Mouse (Mus musculus): ENCODE data around the gene Naaladl2.
"Not testable (repeated sequence)": the region's sequence is repeated elsewhere in the genome, so short reads cannot be mapped to it uniquely, and the experiment has no call there.

Gene Naaladl2

DNA sequence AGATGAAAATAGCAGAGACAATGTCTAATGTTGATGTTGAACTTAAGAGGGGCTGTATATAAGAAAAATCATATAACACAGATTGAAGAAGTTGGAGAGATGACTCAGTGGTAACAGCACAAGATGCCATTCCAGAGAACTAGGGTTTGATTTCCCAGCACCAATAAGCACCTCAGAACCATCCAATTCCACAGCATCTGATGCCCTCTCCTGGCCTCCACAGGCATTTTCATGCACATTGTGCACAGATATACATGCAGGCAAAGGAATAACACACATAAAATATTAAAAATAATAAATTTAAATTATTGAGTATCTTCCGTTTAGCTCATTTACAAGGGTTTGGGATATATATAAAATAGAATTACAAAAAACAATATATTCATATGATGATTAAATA lies 926.6 kb downstream of the Naaladl2 start:
- no peak for DNase-seq

GRCm38 (mm10) chr3:24166531-24166930 lies 977.5 kb downstream of the Naaladl2 start:
- DNase-seq: no peak

GRCm38 (mm10) chr3:24163992-24164391 lies 980.1 kb downstream of the Naaladl2 start:
- DNase-seq: no peak

GRCm38 (mm10) chr3:24151086-24151815 lies 992.8 kb downstream of the Naaladl2 start:
- DNase-seq: not testable (repeated sequence)

DNA sequence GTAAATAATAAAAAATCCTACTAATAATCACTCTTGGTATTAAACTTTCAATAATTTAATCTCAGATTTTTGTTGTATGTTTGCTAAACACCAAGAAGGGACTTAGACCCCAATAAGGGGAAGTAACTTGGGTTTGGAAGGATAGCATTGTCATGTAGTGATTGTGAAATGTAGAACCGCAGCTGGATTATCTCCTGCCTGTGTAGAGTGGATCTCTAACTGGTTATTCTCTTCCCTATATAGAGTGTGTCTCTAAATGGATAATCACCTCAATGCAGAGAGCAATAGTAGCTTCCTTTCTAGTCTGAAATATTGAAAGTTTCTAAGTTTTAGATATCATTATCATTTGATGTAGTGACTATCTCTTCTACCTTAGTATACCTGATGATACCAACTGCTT lies 1001.3 kb downstream of the Naaladl2 start:
- no peak for DNase-seq

DNA sequence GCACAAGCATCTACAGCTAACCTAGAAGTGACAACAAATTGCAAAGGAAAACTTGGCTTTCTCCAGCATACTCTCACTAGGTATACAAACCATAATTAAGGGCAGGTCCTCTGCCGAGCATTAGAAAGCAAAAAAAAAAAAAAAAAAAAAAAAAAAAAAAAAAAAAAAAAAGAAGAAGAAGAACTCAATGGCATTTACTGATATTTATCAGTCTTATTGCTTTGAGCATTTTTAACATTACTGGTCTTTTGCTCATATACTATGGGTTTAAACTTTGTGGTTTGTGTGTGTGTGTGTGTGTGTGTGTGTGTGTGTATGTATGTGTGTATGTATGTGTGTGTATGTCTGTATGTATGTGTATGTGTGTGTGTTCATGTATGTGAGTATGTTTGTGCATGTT lies 1006.1 kb downstream of the Naaladl2 start:
- no peak for DNase-seq

DNA sequence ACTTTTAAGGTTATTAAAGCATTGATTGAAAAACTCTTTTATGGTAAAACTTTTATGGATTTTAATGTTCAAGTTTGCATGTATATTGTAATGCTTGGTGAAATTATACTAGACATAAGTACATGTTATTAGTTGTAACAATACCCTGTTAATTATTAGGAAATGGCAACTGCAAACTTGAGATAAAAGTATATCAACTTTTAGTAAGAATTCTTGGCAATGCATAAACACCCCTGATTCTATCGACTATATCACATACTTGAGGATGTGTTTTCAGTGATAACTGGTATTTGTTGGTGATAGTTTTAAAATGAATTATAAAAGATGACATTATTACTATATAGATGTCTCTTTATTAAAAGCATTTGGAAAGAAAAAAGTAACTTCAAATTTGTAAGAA lies 1017.9 kb downstream of the Naaladl2 start:
- DNase-seq: no peak

DNA sequence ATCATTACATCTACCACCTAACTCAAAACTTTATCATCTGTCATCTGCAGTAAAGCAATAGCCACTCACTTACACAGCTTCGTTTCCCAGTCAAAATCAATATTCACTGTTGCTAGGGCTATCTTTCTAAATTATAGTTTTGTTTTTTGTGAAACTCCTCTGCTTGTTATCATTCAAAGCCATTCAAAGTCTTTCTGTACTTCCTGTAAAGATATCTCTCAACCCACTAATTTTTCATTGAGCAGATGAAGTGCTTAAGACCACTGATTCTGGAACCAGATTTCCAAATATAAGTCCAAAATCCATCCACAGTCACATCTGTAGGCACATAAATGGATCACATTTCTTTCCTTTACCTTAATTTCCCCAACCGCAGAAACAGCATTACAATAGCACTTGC lies 1020.0 kb downstream of the Naaladl2 start:
- no peak for DNase-seq

- peak; percentile 26 for DNase-seq
Observed at GRCm38 (mm10) chr3:24118136-24118535, 1025.9 kb downstream of the Naaladl2 start.

- no peak for DNase-seq
Observed at GRCm38 (mm10) chr3:24114849-24115248, 1029.2 kb downstream of the Naaladl2 start.

DNA sequence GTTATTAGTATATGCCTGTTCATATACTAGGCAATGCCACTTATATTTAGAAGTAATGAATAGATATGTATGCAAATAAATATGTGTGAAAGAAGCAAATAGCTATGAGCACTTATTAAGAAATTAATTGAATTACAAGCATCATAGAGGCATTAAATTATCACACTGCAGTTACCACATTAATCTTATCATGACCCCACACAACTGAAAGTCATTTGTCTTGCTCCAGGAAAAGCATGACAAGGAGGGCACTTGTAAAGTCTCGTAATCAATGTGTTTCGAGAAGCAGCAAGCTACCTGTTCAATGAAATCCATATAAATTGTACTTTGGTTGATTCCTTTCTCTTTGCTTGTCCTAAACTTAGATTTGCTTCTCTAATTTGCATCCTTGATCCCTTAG lies 1030.7 kb downstream of the Naaladl2 start:
- DNase-seq: no peak

- DNase-seq: no peak
Observed at GRCm38 (mm10) chr3:24106391-24106790, 1037.7 kb downstream of the Naaladl2 start.

DNA sequence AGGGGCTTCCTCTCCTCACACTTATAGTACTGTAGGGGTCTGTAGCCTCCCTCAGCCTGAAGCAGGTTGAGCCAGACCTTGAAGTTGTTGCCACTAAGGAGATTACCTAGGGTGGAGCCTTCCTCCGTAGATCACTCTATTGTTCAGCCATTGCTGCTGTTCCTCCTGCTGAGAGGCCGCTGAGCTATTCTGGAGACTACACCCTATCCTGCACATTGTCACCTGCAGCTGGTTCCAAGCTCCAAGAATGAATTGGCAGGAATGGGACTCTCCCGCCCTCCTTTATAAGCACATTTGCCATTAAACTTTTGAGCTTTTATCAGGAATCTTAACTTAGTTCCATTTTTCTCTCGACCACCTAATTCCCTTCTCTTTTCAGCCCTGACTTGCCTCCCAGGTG lies 1064.3 kb downstream of the Naaladl2 start:
- no peak for DNase-seq

GRCm38 (mm10) chr3:24071169-24071797 lies 1072.8 kb downstream of the Naaladl2 start:
- DNase-seq: no peak

- DNase-seq: no peak
Observed at GRCm38 (mm10) chr3:24070424-24071168, 1073.5 kb downstream of the Naaladl2 start.

GRCm38 (mm10) chr3:24048217-24048616 lies 1095.8 kb downstream of the Naaladl2 start:
- DNase-seq: no peak

DNA sequence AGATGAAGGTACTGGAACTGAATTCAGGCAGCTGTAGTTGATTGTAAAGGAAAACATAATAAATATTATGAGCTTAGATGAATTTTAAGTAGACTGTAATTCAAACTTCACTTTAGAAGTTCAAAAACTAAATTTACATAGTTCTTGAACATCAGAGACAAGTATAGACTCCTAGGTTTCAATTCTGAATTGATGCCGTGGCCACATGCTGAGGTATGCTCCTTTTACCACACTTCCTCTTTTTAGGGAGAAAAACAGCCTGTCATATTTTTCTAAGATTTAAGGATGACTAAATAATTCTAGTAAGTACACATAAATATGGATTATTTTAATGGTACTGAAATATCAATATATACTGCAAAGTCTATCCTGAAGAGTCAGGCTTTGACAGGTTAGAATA lies 1142.3 kb downstream of the Naaladl2 start:
- no peak for DNase-seq

GRCm38 (mm10) chr3:23973727-23974126 lies 1170.3 kb downstream of the Naaladl2 start:
- no peak for DNase-seq

DNA sequence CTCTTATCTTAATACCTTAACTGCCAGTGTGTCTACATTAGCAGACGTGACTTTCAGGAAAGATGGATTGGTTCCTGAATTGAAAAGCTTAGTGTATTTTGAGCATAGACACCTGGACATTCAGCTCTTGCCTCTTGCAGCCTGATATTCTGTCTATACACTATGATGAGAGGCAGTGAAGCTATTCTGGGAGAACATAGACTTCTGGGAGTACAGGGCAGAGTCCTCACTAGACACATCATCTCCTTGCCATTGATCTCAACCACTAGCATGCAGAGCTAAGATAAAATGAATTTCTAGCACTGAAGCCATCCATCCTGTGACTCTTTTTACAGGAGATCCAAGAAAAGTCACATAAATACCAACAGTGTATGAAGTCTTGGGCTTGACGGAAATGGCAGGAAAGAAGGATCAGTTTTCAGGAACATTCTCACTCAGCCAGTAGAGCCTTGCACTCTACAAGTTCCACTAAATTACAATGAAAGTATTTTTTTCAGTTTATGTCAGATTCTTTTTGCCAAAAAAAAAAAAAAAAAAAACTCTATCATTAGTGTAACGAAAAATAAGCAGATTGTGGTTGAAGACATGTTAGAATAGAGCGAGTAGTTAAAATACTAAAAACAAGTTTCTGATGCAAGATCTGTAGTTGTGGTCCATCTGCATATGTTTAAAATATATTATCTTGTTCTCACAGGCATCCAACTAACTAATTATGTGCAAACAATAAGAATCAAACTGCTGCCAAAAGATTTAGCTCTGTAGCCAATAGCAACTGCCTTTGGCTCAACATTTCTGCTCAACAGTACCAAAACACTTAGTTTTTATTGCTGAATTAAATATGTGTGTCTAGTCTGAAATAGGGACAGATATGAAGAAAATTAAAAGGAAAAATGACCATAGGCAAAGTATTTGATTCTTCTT lies 1171.1 kb downstream of the Naaladl2 start:
- no peak for DNase-seq

DNA sequence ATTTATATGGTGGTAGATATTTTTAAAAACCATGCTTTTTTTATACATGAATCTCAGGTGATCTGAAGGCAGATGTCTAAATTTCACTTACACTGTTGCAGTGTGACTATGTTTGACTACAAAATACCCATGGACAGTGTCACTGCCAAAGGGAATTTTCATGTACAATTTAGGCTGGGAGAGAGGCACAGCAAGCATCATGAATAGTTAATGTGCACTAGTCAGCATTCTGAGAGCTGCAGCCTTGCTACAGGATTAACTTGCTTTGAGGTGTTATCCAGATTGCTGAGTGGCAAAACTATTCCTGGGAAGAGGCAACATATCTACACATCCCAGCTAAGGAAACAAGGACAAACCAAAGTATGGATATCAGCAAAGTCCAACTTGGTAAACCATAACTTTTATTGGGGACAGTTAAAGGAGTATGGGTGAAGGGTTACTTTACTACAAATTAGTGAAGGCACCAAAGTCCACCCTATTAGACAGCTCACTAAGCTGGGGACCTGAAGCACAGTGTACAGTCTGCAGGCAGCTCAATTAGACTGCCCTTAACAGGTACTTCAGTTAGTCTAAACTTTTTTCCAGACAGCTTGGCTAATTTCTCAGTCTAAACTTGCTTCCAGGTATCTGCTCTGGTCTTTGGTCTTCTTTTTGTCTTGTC lies 1181.0 kb downstream of the Naaladl2 start:
- no peak for DNase-seq

DNA sequence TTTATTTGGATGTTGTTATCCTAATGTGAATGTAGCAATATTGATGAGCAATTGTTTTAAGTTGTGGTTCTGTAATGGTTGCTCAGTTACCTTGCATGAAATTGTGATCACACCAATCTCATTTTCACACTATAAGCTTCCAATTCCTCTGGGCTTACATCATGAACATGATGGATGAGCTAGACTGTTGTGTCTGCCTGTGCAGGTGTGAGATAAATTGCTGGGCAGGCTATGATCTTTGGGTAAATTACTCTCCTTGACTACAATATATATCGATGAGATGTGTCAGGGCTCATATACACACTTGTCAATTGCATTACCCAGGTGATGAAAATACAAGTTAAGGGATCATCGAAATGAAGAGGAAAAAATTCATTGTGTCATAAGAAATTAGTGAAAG lies 1197.9 kb downstream of the Naaladl2 start:
- no peak for DNase-seq

- DNase-seq: no peak
Observed at GRCm38 (mm10) chr3:23937299-23937698, 1206.8 kb downstream of the Naaladl2 start.

Measured in cerebellum, adult 9-10 months (tissue).